Mouse (Mus musculus) frontal cortex, postnatal 14 days (tissue): ENCODE results near the gene Olfr1286.

ENCODE experiments used
- DNase-seq, 2 experiments: peaks; one replicate each; pipeline ENCODE4 v3.0.0; 2022; ENCODE audit warnings: low spot score in 2 of 2

Gene Olfr1286

GRCm38 (mm10) chr2:111422931-111423330, at the start of gene Olfr1286:
Gene Olfr1286, minus strand, starts transcription at chr2:111423115.
- DNase-seq: no peak

- DNase-seq: no peak
Measured at GRCm38 (mm10) chr2:111448842-111449241, 25.9 kb upstream of the Olfr1286 start, which contains the start of gene Olfr1287. Gene Olfr1287, plus strand, starts transcription at chr2:111449142.

GRCm38 (mm10) chr2:111375222-111375621, 47.7 kb downstream of the Olfr1286 start, which contains the start of gene Olfr1284:
Gene Olfr1284, plus strand, starts transcription at chr2:111375522.
- no peak for DNase-seq
